Mouse (Mus musculus) left cerebral cortex, postnatal 36 days (tissue): Measurements from ENCODE around the gene Pxk. TPM values are rescaled to one million over a fixed set of nuclear protein-coding genes. Genes with fewer than 3 reads are reported as not detected.
"Not testable (repeated sequence)": the region's sequence is repeated elsewhere in the genome, so short reads cannot be mapped to it uniquely, and the experiment has no call there.

Source experiments
- DNase-seq, 2 experiments: peaks; one replicate each; pipeline ENCODE4 v3.0.0; 2021 to 2022; ENCODE audit warnings: low spot score in 2 of 2, mixed read lengths in 1 of 2
- intact Hi-C: fragments of 180-260 bp; cut with DNase I; formaldehyde crosslinking; loops from one replicate; pipeline ENCODE4 v1.15.1; 2025
- total RNA-seq, 2 experiments: library from RNA; stranded (reverse); gene quantifications; 2 replicates each; pipeline ENCODE4 v1.2.3; 2021

Gene Pxk
- total RNA-seq, 2 experiments from 2014 or later: 27.9 to 37.0 TPM

GRCm38 (mm10) chr14:8098687-8098995, 630 bp downstream of the Pxk start:
- intact Hi-C loops: loop anchor here (5.0 kb wide), 1 partner anchor 39 kb away; no protein-coding TSS in a partner anchor
- no peak for DNase-seq

GRCm38 (mm10) chr14:8099561-8100021, 1.6 kb downstream of the Pxk start:
- peak in 1 of 2 experiments; percentile 20 for DNase-seq
- intact Hi-C loops: loop anchor here (5.0 kb wide), 1 partner anchor 38 kb away; no protein-coding TSS in a partner anchor

- DNase-seq: no peak
- intact Hi-C loops: no loop called here
These were observed 3.9 kb downstream of the Pxk start for GRCm38 (mm10) chr14:8101886-8102285.

- intact Hi-C loops: no loop called here
- no peak for DNase-seq
These were observed 4.7 kb downstream of the Pxk start for GRCm38 (mm10) chr14:8102676-8103075.

- DNase-seq: no peak
- intact Hi-C loops: no loop called here
These were observed 10.0 kb downstream of the Pxk start for GRCm38 (mm10) chr14:8108047-8108446.

- intact Hi-C loops: no loop called here
- DNase-seq: no peak
These were observed 11.0 kb downstream of the Pxk start for GRCm38 (mm10) chr14:8108976-8109375.

GRCm38 (mm10) chr14:8111545-8111944, 13.5 kb downstream of the Pxk start:
- intact Hi-C loops: no loop called here
- DNase-seq: no peak

- no peak for DNase-seq
- intact Hi-C loops: no loop called here
These were observed 14.0 kb downstream of the Pxk start for GRCm38 (mm10) chr14:8112036-8112435.

GRCm38 (mm10) chr14:8113616-8114015, 15.6 kb downstream of the Pxk start:
- intact Hi-C loops: no loop called here
- DNase-seq: no peak

- DNase-seq: no peak
- intact Hi-C loops: no loop called here
These were observed 16.3 kb downstream of the Pxk start for GRCm38 (mm10) chr14:8114306-8114705.

GRCm38 (mm10) chr14:8114756-8115155, 16.7 kb downstream of the Pxk start:
- DNase-seq: no peak
- intact Hi-C loops: no loop called here

GRCm38 (mm10) chr14:8115772-8116171, 17.8 kb downstream of the Pxk start:
- intact Hi-C loops: no loop called here
- no peak for DNase-seq

- intact Hi-C loops: no loop called here
- DNase-seq: no peak
These were observed 19.4 kb downstream of the Pxk start for GRCm38 (mm10) chr14:8117371-8117770.

- intact Hi-C loops: no loop called here
- DNase-seq: no peak
These were observed 21.4 kb downstream of the Pxk start for GRCm38 (mm10) chr14:8119454-8119853.

- intact Hi-C loops: no loop called here
- no peak for DNase-seq
These were observed 21.9 kb downstream of the Pxk start for GRCm38 (mm10) chr14:8119904-8120303.

- intact Hi-C loops: no loop called here
- no peak for DNase-seq
These were observed 25.1 kb downstream of the Pxk start for GRCm38 (mm10) chr14:8123141-8123540.

- DNase-seq, intact Hi-C loops: not testable (repeated sequence)
These were observed 25.6 kb downstream of the Pxk start for GRCm38 (mm10) chr14:8123611-8124010.

- intact Hi-C loops: no loop called here
- DNase-seq: no peak
These were observed 26.3 kb downstream of the Pxk start for GRCm38 (mm10) chr14:8124046-8124881.

GRCm38 (mm10) chr14:8127971-8128370, 30.0 kb downstream of the Pxk start:
- no peak for DNase-seq
- intact Hi-C loops: no loop called here

- intact Hi-C loops: no loop called here
- DNase-seq: no peak
These were observed 34.8 kb downstream of the Pxk start for GRCm38 (mm10) chr14:8132789-8133188.

- intact Hi-C loops: no loop called here
- DNase-seq: no peak
These were observed 36.2 kb downstream of the Pxk start for GRCm38 (mm10) chr14:8134234-8134633.
